Mouse (Mus musculus): ENCODE measurements around the gene Nxpe4. TPM values are rescaled to one million over a fixed set of nuclear protein-coding genes. Genes with fewer than 3 reads are reported as not detected.

The Nxpe4 gene
- total RNA-seq, 2 experiments from 2014 or later: 3.2 to 4.4 TPM

GRCm38 (mm10) chr9:48240431-48240830 lies 78.6 kb downstream of the Nxpe4 start:
- DNase-seq: no peak

GRCm38 (mm10) chr9:48241791-48242190 lies 80.0 kb downstream of the Nxpe4 start:
- peak; percentile 32 to 44 for DNase-seq

- no peak for DNase-seq
These were observed 80.9 kb downstream of the Nxpe4 start for GRCm38 (mm10) chr9:48242756-48243155.

GRCm38 (mm10) chr9:48244175-48244574 lies 82.4 kb downstream of the Nxpe4 start:
- no peak for DNase-seq

DNA sequence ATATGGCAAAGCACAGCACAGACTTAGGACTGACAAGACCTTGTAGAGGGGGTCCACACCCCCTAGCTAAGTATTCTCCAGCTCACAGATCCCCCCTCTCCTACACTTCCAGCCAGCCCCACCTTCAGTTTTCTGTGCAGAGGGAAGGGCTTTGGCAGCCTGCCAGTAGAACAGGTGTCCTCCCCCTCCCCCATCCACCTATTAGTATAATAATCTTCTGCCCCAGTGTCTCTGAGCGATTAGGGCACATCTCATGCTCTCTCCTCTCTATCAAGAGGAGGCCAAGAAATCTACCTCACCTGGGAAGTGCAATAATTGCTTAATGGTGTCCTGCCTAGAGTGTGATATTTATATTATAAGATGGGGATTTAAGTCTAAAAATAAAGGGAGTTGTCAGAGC lies 83.7 kb downstream of the Nxpe4 start:
- DNase-seq: no peak

DNA sequence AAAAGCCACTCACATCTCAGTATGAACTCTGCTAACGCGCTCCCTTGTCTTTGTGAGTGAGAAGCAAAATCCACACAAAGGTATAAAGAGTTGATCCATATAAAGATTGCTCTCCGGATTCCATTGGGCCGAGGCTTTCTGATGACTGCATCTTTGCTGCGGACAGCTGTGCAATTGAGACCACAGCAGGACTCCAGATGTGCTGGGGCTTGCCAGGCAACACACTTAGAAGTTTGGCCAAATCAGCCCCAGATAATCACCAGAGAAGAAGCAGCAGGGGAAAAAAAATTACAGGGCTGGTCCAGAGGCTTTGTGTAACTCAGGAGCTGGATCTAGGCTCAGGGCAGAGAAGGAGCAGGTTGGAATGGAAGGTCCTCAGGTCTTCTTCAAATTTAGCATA lies 85.5 kb downstream of the Nxpe4 start:
- no peak for DNase-seq

DNA sequence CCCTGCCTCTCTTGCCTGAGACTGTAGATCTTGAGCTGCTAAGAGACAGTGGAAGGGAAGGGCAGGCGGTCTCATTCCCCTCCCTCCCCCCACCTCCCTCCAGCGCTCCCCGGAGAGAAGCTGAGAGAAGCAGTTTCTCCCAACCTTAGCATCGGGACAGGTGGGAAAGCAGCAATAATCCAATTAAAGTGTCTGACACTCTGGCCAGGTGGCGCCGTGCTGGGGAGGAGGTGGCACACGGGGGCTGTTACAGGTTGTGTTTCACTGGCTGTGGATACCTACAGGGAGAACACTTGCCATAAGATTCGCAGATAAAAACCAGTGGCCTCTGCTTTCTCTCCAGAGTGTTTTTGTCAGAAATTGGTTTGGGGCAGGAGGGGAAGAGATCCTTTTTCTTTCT lies 90.4 kb downstream of the Nxpe4 start:
- DNase-seq: no peak

DNA sequence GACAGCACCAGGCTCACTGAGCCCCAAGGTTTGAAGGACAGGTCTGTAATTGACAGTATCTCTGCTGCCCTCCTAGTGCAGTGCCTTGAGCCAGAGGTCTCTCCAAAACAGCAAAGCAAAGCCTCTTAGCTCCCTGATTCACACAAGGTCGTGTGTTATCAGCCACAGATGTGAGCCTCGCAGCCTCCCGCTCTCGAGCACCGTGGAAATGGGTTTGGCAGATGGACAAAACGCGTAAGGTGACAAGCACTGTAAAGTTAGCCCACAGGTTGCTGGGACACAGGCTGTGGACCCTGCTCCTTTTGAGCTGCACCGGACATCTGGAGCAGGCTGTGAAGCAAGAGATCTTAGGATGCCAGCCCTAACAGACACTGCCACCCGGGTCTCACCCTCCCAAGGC lies 95.2 kb downstream of the Nxpe4 start:
- no peak for DNase-seq

- peak; percentile 48 to 70 for DNase-seq
These were observed 96.1 kb downstream of the Nxpe4 start for GRCm38 (mm10) chr9:48257741-48258423.

DNA sequence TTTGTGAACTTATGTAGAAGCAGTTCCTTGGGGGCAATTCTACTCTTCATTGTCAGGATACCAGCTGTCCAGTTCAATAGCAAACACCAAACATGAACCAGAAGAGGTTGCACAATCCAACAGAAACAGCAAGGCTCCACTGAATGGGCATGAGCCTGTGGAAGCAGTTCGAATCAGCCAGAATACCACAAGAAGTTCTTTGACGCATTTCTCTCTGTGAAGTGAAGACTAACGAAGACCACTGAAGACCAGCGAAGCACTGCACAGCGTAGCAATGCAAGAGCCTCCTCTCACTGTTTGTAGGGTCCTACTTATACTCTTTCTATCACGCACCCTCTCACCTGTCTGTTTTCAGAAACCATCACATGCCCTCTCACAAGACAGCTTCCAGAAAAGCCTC lies 102.8 kb downstream of the Nxpe4 start:
- DNase-seq: no peak

- no peak for DNase-seq
These were observed 103.7 kb downstream of the Nxpe4 start for GRCm38 (mm10) chr9:48265491-48265890.

DNA sequence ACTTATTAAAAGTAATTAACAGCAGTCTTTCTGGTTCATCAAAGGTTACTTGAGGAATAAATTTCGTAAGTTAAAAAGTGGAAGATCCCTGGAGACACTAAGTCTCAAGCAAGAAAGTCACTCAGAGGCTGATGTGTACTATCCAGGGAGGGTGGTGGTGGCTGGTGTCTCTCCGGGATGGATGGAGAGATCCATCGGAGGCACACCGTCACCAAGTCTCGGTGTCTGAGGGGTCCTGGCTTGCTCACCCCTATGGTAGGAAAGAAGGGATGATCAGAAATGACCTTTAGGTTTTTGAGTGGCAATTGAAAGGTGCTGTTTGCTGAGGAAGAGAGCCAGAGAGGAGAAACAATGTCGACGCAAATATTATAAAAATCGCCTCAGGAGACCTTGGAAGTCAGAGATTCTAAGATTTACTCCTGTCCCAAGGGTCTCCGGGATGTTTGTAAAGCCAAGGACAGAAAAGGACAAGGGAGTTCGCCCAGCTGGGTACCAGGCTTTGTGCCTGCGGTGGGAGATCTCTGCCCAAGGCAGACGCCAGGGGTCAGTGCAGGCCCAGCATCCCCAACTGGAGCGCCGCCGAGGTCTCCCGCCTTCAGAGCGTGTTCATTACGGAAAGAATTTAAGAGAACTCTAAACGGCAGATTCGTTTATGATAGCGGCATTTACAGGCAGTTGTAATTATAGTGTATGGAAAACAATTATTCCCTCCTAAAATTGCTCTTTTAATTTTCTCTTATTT lies 104.6 kb downstream of the Nxpe4 start:
- peak; percentile 87 to 91 for DNase-seq

DNA sequence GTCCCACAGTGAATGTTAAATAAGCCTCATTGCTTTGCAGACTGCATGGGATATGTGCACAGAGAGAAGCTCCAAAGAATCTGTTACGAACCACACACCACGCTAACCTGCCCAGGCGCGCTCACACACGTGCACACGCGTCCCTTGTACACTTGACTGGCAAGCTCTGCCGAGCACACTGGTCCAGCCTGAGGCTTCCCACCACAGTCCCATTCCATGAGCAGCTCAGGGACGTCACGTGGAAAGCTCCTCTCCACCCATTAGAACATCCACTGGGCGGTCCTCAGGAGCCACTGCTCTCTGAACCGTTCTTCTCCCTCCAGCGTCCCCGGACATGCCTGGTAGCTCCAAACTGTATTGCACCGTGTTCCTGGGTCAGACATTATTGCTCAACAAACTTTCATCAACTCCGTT lies 105.2 kb downstream of the Nxpe4 start:
- peak; percentile 64 to 73 for DNase-seq

GRCm38 (mm10) chr9:48267960-48268359 lies 106.1 kb downstream of the Nxpe4 start:
- no peak for DNase-seq

- DNase-seq: no peak
These were observed 115.0 kb downstream of the Nxpe4 start for GRCm38 (mm10) chr9:48276831-48277230.

DNA sequence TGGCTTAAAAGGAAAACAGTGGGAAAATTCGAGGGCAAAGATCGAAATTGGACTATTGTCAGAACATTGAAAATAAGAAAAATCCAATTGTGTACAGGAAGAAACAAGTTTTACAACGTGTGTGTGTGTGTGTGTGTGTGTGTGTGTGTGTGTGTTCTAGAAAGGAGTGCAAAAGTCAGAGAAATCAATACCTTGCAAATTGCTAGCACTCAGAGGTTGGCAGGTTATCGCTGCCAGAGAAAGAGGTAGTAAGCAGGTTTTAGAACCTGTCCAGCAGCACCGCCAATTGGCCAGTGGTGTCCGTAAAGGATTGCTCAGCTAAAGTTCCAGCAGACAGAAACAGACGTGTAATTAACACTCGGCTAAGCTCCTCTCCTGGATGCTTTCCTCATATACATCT lies 122.4 kb downstream of the Nxpe4 start:
- no peak for DNase-seq

- DNase-seq: no peak
These were observed 128.5 kb downstream of the Nxpe4 start for GRCm38 (mm10) chr9:48290281-48290680.

DNA sequence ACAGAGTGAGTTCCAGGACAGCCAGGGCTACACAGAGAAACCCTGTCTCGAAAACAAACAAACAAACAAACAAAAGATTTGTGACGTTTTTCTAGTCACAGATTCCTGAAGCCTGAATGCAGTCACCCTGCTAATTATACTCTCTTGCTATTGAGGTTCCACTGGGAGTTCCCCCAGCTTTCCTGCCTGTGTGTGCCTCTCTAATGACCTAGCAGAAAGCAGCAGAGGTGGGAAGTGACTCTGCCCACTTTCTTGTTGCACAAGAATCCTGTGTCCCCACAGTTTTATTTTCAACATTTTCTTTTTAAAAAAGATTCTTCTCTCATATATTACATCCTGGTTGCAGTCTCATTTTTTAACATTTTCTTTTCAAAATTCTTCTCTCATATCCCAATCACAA lies 132.9 kb downstream of the Nxpe4 start:
- no peak for DNase-seq

- DNase-seq: peak; percentile 31 to 46
These were observed 137.2 kb downstream of the Nxpe4 start for GRCm38 (mm10) chr9:48298983-48299382.

GRCm38 (mm10) chr9:48303564-48303963 lies 141.7 kb downstream of the Nxpe4 start:
- DNase-seq: peak in 1 of 2 experiments; percentile 12

GRCm38 (mm10) chr9:48311241-48311640 lies 149.4 kb downstream of the Nxpe4 start:
- no peak for DNase-seq

DNA sequence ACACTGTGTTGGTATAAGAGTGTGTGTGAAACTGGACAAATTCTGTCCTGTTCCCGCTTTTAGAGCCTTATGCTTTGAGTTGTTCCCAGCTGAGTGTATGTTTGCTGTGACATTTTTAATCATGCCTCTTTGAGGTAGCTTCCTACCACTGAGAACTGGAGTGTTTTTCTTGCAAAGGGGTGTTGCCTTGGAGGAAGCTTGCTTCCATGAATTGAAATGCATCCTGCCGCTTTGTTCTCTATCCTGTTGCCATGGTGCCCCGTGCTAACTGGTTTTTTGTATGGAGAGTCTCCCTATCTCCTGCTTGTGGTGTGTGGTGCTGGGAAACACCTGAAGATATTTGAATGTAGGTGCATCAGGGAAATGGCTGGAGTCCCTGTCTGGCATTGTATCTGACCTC lies 152.4 kb downstream of the Nxpe4 start:
- DNase-seq: peak; percentile 11 to 12

- peak in 1 of 2 experiments; percentile 24 for DNase-seq
These were observed 154.0 kb downstream of the Nxpe4 start for GRCm38 (mm10) chr9:48315825-48316224.

- DNase-seq: no peak
These were observed 164.5 kb downstream of the Nxpe4 start for GRCm38 (mm10) chr9:48326338-48326737.
